Mouse (Mus musculus) embryo, embryonic 11 days (tissue): ENCODE measurements around the gene Slc17a6.

ENCODE experiments used
- DNase-seq: peaks from one replicate; pipeline ENCODE4 v3.0.0-alpha.2; 2015

The Slc17a6 gene

GRCm38 (mm10) chr7:51621694-51622145 lies at the start of gene Slc17a6:
Slc17a6 (plus strand) TSS chr7:51622006.
- peak; percentile 92 for DNase-seq

- no peak for DNase-seq
These were observed 21.8 kb upstream of the Slc17a6 start for GRCm38 (mm10) chr7:51600021-51600420.

GRCm38 (mm10) chr7:51603741-51604140 lies 18.1 kb upstream of the Slc17a6 start:
- no peak for DNase-seq

- DNase-seq = peak; percentile 56
These were observed 7.4 kb upstream of the Slc17a6 start for GRCm38 (mm10) chr7:51614404-51614803.

DNA sequence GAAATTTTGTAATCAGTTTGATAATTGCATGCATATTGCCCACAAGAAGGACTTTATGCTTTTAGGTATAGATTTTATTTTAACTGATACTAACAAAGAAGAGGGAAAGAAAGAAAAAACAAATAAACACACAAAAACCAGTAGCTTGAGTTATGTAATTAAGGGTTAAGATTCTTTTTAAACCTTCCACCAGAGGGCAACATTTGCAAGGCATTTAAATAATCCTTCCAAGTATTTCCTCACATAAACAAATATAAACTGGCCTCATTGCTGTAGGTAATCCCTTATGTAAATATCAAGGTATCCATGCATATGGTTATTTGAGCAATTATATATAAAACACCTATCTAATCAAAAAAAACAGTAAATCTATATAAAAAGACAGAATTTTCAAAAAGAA lies 3.9 kb upstream of the Slc17a6 start:
- DNase-seq = peak; percentile 60

GRCm38 (mm10) chr7:51618412-51618811 lies 3.4 kb upstream of the Slc17a6 start:
- DNase-seq = no peak

GRCm38 (mm10) chr7:51619977-51620376 lies 1.8 kb upstream of the Slc17a6 start:
- no peak for DNase-seq

GRCm38 (mm10) chr7:51622196-51622595 lies 390 bp downstream of the Slc17a6 start:
- DNase-seq = no peak

GRCm38 (mm10) chr7:51622666-51623065 lies 860 bp downstream of the Slc17a6 start:
- DNase-seq = no peak

GRCm38 (mm10) chr7:51624336-51624897 lies 2.6 kb downstream of the Slc17a6 start:
- no peak for DNase-seq

DNA sequence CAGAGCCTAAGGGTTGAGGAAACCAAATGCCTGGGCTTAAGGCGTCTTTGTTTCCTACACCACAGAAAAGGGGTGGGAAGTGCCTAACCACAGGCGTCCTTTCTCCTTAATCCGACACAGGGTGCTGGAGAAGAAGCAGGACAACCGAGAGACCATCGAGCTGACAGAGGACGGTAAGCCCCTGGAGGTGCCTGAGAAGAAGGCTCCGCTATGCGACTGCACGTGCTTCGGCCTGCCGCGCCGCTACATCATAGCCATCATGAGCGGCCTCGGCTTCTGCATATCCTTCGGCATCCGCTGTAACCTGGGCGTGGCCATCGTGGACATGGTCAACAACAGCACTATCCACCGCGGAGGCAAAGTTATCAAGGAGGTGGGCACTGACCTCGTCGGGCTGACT lies 3.4 kb downstream of the Slc17a6 start:
- peak; percentile 62 for DNase-seq

- no peak for DNase-seq
These were observed 3.9 kb downstream of the Slc17a6 start for GRCm38 (mm10) chr7:51625591-51626255.

GRCm38 (mm10) chr7:51626451-51627000 lies 4.7 kb downstream of the Slc17a6 start:
- DNase-seq = peak; percentile 11

DNA sequence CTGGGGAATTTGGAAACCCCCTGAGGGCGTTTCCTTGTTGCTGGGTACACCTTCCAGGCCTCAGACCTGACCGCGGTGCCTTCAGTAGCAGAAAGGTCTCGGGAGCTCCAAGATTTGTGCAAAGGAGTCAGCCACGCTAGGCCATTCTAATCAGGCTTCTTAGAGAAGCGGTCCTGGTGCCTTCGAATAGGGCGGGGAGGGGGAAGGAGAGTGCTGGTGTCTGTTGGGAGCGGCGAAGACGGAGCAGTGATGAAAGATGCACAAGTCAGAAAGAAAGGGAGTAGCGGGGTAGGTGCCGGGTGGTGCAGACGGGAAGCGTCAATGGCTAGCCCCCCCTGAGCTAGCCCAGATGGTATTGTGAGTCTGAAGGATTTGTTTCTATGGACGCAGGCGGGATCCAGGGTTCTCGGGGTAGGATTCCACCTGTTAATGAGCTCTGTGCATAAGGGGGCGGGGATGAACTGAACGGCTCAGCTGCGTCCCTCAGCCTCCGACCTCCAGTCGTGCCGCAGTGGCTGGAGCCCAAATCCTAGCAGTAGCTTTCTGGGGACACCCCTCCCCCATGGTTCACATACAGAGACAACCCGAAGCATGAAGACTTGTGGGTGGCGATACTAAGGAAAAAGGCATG lies 5.3 kb downstream of the Slc17a6 start:
- peak; percentile 63 for DNase-seq

GRCm38 (mm10) chr7:51627666-51628065 lies 5.9 kb downstream of the Slc17a6 start:
- peak; percentile 10 for DNase-seq

DNA sequence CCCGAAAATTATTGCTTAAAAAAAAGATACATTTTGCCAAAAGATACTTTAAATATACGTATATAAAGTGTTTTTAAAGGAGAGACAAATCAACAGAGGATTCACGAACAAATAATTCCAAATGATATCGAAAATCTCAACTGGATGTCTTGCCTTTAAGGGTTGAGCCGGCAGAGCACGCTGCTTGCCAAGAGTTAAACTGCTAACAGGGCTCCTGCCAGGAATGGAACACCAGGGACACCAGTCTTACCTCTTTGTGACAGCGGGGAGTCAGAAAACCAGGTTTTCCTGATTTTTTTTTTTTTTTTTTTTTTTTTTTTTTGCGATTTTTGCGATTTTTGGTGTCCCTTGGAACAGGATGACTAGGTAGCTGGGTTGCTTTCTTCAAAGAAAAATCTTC lies 6.5 kb downstream of the Slc17a6 start:
- DNase-seq = peak; percentile 23

DNA sequence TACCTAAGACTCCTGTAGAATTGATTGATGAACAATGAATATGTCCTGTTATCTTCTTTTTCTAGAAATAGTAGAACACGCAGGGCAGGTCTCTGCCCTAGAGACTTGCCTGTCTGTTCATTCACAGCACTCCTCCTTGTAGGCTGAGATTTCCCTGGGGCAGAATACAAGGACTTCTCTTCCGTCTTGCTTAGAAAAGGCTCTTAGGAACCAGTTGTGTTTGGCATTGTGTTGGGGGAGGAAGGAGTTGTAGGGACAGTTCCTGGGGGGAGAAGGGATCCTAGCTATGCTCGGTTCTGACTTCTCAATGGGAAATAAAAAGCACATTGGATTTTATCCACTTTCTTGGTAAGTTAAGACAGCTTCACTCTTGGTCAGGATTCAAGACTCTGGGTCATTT lies 7.4 kb downstream of the Slc17a6 start:
- DNase-seq = peak; percentile 24

DNA sequence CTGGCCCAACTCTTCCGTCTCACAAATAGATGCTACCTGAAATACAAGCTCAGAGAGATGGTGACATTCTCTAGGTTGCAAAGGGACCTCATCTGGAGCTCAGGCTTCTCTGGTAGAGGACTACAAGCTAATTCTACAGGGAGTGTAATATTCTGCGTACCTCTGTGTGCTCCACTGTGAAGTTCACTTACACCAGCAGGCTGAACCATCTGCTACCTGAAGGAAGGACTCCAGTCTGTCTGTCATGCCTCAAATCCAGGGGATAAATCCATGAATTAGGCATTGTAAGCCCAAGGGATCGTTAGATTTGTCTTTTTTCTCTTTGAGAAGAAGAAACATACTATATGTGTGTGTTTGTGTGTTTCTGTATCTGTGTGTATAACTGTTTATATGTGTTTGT lies 9.4 kb downstream of the Slc17a6 start:
- no peak for DNase-seq

DNA sequence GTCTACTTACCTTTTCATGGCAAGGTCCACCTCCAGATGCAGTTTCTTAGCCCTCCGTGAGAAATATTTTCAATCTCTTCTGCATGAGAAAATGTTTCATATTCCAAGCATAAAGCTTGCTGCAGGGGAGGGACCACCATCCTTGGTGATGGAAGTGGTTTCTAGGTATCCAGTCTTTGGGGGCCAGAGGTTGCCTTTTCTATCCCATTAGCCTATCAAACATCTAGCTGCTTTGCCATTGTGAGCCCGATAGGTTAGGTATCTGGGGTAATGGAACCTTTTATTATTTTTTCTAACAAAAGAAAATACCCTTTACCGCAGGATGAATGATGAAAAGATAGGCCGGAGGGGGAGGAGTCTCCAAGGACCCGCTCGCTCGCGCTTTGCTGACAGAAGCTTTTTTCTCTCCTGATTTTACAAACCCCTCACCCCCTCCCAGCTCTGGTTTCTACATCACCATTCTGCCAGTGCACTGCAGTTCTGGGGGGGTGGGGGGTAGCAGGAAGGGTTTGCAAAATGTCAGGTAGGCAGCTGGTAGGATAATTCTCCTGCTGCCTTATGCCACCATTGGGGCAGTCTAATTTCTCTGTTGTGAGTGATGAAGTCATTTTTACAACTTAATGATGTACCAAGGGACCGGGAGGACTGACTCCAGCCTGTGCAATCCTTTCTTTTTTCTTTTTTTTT lies 10.9 kb downstream of the Slc17a6 start:
- peak; percentile 27 for DNase-seq

DNA sequence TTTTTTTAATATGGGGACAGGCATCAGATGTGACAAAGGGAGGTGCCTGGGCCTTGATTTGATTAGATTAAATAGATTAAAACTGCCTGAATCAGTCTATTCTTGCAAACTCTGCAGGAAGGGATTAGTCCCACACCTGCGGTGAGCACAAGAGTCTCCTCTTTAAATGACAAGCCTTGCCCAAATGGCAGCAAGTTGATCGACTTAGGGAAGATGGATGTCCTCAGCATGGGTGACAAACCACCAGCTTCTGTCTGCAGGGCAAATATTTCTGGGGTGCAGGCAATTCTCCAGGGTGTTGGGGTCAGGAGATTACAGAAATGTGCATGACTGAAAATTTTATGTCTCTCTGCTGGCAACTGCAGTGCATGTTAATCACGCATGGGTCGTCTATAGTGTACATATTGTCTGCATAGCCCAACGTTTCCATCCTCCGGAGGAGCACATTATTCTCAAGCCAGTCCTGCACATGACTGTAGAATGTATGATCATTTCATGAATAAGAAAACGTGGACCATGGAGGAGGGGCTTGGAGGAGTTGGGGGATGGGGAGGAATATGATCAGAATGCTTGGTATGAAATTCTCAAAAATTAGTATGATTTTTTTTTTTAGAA lies 11.5 kb downstream of the Slc17a6 start:
- no peak for DNase-seq

GRCm38 (mm10) chr7:51657152-51657551 lies 35.3 kb downstream of the Slc17a6 start:
- no peak for DNase-seq

GRCm38 (mm10) chr7:51662441-51662840 lies 40.6 kb downstream of the Slc17a6 start:
- peak; percentile 21 for DNase-seq
